ENCODE assay signal across 8 mouse cellular contexts in the genomic region with DNA sequence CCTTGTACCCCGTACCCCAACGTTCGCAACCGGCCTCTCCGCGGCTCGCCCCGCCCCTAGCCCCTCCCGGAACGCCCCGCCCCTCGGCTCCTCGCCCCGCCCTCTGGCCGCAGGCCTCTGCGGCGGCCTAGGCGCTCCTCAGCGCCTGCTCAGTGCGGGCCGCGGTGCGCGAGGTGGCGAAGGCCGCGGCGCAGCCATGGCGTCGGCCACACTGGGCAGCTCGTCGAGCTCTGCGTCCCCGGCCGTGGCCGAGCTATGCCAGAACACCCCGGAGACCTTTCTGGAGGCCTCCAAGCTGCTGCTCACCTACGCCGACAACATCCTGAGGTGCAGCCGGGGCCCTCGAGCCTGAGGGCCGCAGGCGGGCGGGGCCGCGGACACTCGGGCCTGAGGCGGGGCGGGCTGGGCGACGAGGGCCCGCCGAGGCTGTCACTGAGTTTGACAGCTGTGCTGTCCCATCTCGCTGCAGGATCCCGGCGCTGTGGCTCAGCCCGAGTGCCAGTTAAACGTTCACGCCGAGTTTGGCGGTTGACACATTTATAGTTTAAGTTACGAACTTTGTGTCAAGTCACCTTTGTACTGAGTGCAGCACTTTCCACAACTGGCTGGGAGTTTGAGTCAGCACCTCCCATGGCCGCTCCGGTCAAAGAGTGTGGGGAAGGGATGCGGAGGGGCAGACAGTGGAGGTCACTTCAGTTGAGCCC. TPM values are rescaled to one million over a fixed set of nuclear protein-coding genes. Genes with fewer than 3 reads are reported as not detected.
A peak's percentile ranks its signal among the peaks of the same experiment; 100 is the strongest.
DNase-seq lines count a peak whose midpoint lies in the region; ATAC-seq and TF ChIP-seq lines count a peak whose summit lies in the region.

A gene (plus strand): TSS at position 110 of the 704 bp plus-strand sequence.
A gene (minus strand): TSS at position 638 of the 704 bp plus-strand sequence.

- H3K9ac ChIP-seq in heart, embryonic 12.5 days = peak within 1 kb of the TSS; percentile 85
- peak within 1 kb of the TSS; percentile 97 for H3K9ac ChIP-seq in kidney, postnatal 0 days (ENCODE audit: low read depth, low read length)
- peak within 1 kb of the TSS; percentile 87 for H3K9ac ChIP-seq in liver, embryonic 12.5 days

- H3K79me3 ChIP-seq in C2C12 (ENCODE audit: low read depth) = peaks cover 2% of the 10 kb centered on the region

- peaks cover 5% of the 10 kb centered on the region; the same call in 1 of the 2 replicates for H3K4me1 ChIP-seq in heart, embryonic 12.5 days (replicated peaks)
- no peaks in the 10 kb centered on the region for H3K4me1 ChIP-seq in kidney, postnatal 0 days (replicated peaks; ENCODE audit: insufficient read depth, low read length)
- H3K4me1 ChIP-seq in liver, embryonic 12.5 days = peaks cover 68% of the 10 kb centered on the region

- H3K9me3 ChIP-seq in heart, embryonic 12.5 days (replicated peaks) = no peaks in the 10 kb centered on the region
- H3K9me3 ChIP-seq in kidney, postnatal 0 days (replicated peaks; ENCODE audit: low read length) = no peaks in the 10 kb centered on the region
- no peaks in the 10 kb centered on the region for H3K9me3 ChIP-seq in liver, embryonic 12.5 days (replicated peaks)

- H3ac ChIP-seq in C2C12 (ENCODE audit: control insufficient read depth, insufficient read length, low read depth) = peak within 1 kb of the TSS; percentile 85

- WGBS in heart, embryonic 12.5 days = under 1% methylated on average over 65 of the region's 65 CpGs
- WGBS in kidney, postnatal 0 days = under 1% methylated on average over 63 of the region's 65 CpGs
- under 1% methylated on average over 64 of the region's 65 CpGs for WGBS in liver, embryonic 12.5 days (ENCODE audit: insufficient replicate concordance)

- DNase-seq in brain, embryonic 14.5 days (ENCODE audit: low read depth) = peak; percentile 90
- DNase-seq in kidney, postnatal 0 days (ENCODE audit: low spot score) = peak; percentile 89
- DNase-seq in naive thymus-derived CD4-positive, alpha-beta T cell, adult 2 months (ENCODE audit: low read depth) = peak; percentile 88
- peak; percentile 88 for DNase-seq in splenic B cell, adult 2 months (ENCODE audit: low read depth, low spot score)

- peaks cover 22% of the 10 kb centered on the region for H3K79me2 ChIP-seq in C2C12 (ENCODE audit: control insufficient read depth, insufficient read depth)

- H3K27me3 ChIP-seq in C2C12 (ENCODE audit: control insufficient read depth, insufficient read depth, insufficient read length) = no peaks in the 10 kb centered on the region
- no peaks in the 10 kb centered on the region for H3K27me3 ChIP-seq in heart, embryonic 12.5 days (replicated peaks)
- H3K27me3 ChIP-seq in kidney, postnatal 0 days (ENCODE audit: insufficient read depth, low read length) = no peaks in the 10 kb centered on the region
- no peaks in the 10 kb centered on the region for H3K27me3 ChIP-seq in liver, embryonic 12.5 days (replicated peaks)
- no peaks in the 10 kb centered on the region for H3K27me3 ChIP-seq in splenic B cell, adult 2 months (ENCODE audit: control insufficient read depth, insufficient read depth, low read length, poor library complexity, severe bottlenecking)

- peak; percentile 87 for ATAC-seq in erythroid progenitor cell, adult 5-6 weeks (replicated peaks; ENCODE audit: low FRiP score, poor library complexity, severe bottlenecking)
- ATAC-seq in heart, embryonic 12.5 days (ENCODE audit: insufficient number of reproducible peaks, low FRiP score) = peak; percentile 99
- peak; percentile 99 for ATAC-seq in kidney, postnatal 0 days (replicated peaks; ENCODE audit: low FRiP score, low read depth)
- peak; percentile 96 for ATAC-seq in liver, embryonic 12.5 days

- H3K4me3 ChIP-seq in C2C12 (ENCODE audit: insufficient read depth, poor library complexity, severe bottlenecking) = peak within 1 kb of the TSS; percentile 44
- peak within 1 kb of the TSS; percentile 72 for H3K4me3 ChIP-seq in heart, embryonic 12.5 days
- peak within 1 kb of the TSS; percentile 77 for H3K4me3 ChIP-seq in kidney, postnatal 0 days (replicated peaks; ENCODE audit: low read depth, low read length)
- H3K4me3 ChIP-seq in liver, embryonic 12.5 days = peak within 1 kb of the TSS; percentile 77

- peak; percentile 100 for TF ChIP-seq POLR2A in brain, embryonic 14.5 days (IDR thresholded peaks at IDR 0.05; ENCODE audit: borderline replicate concordance, extremely low read depth, insufficient read depth, insufficient read length, poor library complexity, severe bottlenecking)

- no peak for TF ChIP-seq CTCF in C2C12 (IDR thresholded peaks at IDR 0.05; ENCODE audit: control insufficient read depth, insufficient read depth, insufficient read length)
- TF ChIP-seq CTCF in brain, embryonic 14.5 days (IDR thresholded peaks at IDR 0.05; ENCODE audit: borderline replicate concordance, extremely low read depth, insufficient read depth, insufficient read length) = no peak
- no peak for TF ChIP-seq CTCF in kidney, postnatal 0 days (IDR thresholded peaks at IDR 0.05; ENCODE audit: low read depth)

- no peaks in the 10 kb centered on the region for H3K36me3 ChIP-seq in C2C12 (ENCODE audit: control insufficient read depth, insufficient read depth)
- H3K36me3 ChIP-seq in heart, embryonic 12.5 days = no peaks in the 10 kb centered on the region
- H3K36me3 ChIP-seq in kidney, postnatal 0 days (ENCODE audit: insufficient read depth, low read length) = no peaks in the 10 kb centered on the region
- no peaks in the 10 kb centered on the region; the same call in 1 of the 2 replicates for H3K36me3 ChIP-seq in liver, embryonic 12.5 days
- H3K36me3 ChIP-seq in splenic B cell, adult 2 months (ENCODE audit: control insufficient read depth, insufficient read depth, low read length, poor library complexity, severe bottlenecking) = no peaks in the 10 kb centered on the region

- H3K27ac ChIP-seq in heart, embryonic 12.5 days (ENCODE audit: poor library complexity, severe bottlenecking) = peak within 1 kb of the TSS; percentile 78
- H3K27ac ChIP-seq in kidney, postnatal 0 days = peak within 1 kb of the TSS; percentile 95
- peak within 1 kb of the TSS; percentile 92 for H3K27ac ChIP-seq in liver, embryonic 12.5 days

- peak within 1 kb of the TSS; percentile 89 for H3K4me2 ChIP-seq in heart, embryonic 12.5 days
- peak within 1 kb of the TSS; percentile 82 for H3K4me2 ChIP-seq in kidney, postnatal 0 days (ENCODE audit: low read length)
- peak within 1 kb of the TSS; percentile 88 for H3K4me2 ChIP-seq in liver, embryonic 12.5 days

TF ChIP-seq in C2C12, 6 proteins besides CTCF, POLR2A, EP300 and RAD21:
- TF ChIP-seq MYOG (IDR thresholded peaks at IDR 0.05; ENCODE audit: control insufficient read depth, extremely low read depth, insufficient read length) (no peak), MYOD1 (IDR thresholded peaks at IDR 0.05; ENCODE audit: control insufficient read depth, insufficient read length, low read depth) (no peak), CEBPB (IDR thresholded peaks at IDR 0.05; ENCODE audit: low read depth) (no peak), MAX (IDR thresholded peaks at IDR 0.05) (no peak)
TF ChIP-seq in C2C12: peak in this region for 0.

RNA-seq across cellular contexts. Expression of the first gene that starts in this region (rescaled TPM):
- polyA plus RNA-seq in C2C12 (2012; fragmentation: generic; extraction: Trizol) = 7.4 TPM
- polyA plus RNA-seq in brain, embryonic 14.5 days (2012; rRNA removed) = 13.0 and 13.7 TPM in 2 replicates
- 58.3 and 68.8 TPM in 2 replicates for total RNA-seq in erythroid progenitor cell, adult 5-6 weeks (2015; ENCODE audit: low replicate concordance)
- total RNA-seq in erythroid progenitor cell, adult 5-6 weeks (2017; ENCODE audit: low replicate concordance) = 30.8 and 40.6 TPM in 2 replicates
- 23.8 and 25.0 TPM in 2 replicates for polyA plus RNA-seq in heart, embryonic 12.5 days (2016; fragmentation: Nextera tagmentation; extraction: Ambion mirVana)
- 44.4 and 46.1 TPM in 2 replicates for polyA plus RNA-seq in kidney, postnatal 0 days (2015; fragmentation: Nextera tagmentation; extraction: Ambion mirVana)
- polyA plus RNA-seq in liver, embryonic 12.5 days (2016; fragmentation: Nextera tagmentation; extraction: Ambion mirVana) = 22.0 and 23.0 TPM in 2 replicates

RNA-seq across cellular contexts. Expression of the second gene that starts in this region (rescaled TPM):
- polyA plus RNA-seq in C2C12 (2012; fragmentation: generic; extraction: Trizol) = 3.6 TPM
- polyA plus RNA-seq in brain, embryonic 14.5 days (2012; rRNA removed) = 3.2 and 4.3 TPM in 2 replicates
- 1.1 and 1.3 TPM in 2 replicates for total RNA-seq in erythroid progenitor cell, adult 5-6 weeks (2015; ENCODE audit: low replicate concordance)
- total RNA-seq in erythroid progenitor cell, adult 5-6 weeks (2017; ENCODE audit: low replicate concordance) = 4.0 and 6.0 TPM in 2 replicates
- 2.3 and 2.8 TPM in 2 replicates for polyA plus RNA-seq in heart, embryonic 12.5 days (2016; fragmentation: Nextera tagmentation; extraction: Ambion mirVana)
- polyA plus RNA-seq in kidney, postnatal 0 days (2015; fragmentation: Nextera tagmentation; extraction: Ambion mirVana) = 2.3 and 2.7 TPM in 2 replicates
- polyA plus RNA-seq in liver, embryonic 12.5 days (2016; fragmentation: Nextera tagmentation; extraction: Ambion mirVana) = 1.7 and 1.9 TPM in 2 replicates

Comparison
In these comparisons a context has a peak if more than half of its experiments do, and no peak if none do; other contexts are left out.
1. Peak in every context shown above with its lines: DNase-seq, ATAC-seq, H3K4me3 ChIP-seq and H3K27ac ChIP-seq.